Mouse (Mus musculus) small intestine, adult 2 months (tissue): ENCODE results near the gene Il24.

Experiments
- CTCF ChIP-seq: fragments of 200-500 bp; IDR thresholded peaks from 2 replicates; pipeline ENCODE4 v1.5.1; 2012; ENCODE audit warnings: low read depth, mild to moderate bottlenecking, control low read depth, inconsistent platforms, low read length, moderate library complexity, mixed read lengths; ENCODE audit not compliant: insufficient replicate concordance, insufficient read length; ENCODE audit errors: extremely low read depth
- POLR2A ChIP-seq: fragments of 200-500 bp; IDR thresholded peaks from 2 replicates; pipeline ENCODE4 v1.6.1; 2012; ENCODE audit warnings: low read depth, mild to moderate bottlenecking, control low read depth, inconsistent platforms, low read length, moderate library complexity

DNA sequence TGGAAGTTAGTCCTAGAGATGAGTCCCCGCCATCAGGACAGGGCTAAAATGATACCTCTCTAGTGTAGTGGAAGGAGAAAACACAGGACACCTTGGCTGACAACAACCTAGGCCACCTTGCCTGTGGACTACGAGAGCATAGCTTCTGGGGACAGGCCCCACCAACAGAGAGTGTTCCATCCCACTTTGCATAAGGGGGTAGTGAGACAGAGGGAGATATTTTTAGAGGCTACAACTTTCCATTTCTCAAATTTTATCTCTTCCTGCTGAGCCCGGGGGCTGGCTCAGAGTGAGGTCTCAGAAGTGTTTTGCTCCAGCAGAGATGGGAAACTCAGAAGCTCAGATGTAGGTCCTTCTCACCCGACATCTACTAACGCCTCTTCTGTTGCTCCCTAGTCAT, 36.8 kb downstream of the Il24 start:
- TF ChIP-seq CTCF (no peak), POLR2A (no peak)
